Mouse (Mus musculus) heart, postnatal 10 days (tissue): ENCODE results near the gene Acer1. TPM values are rescaled to one million over a fixed set of nuclear protein-coding genes. Genes with fewer than 3 reads are reported as not detected.

Source experiments
- DNase-seq, 2 experiments: peaks; one replicate each; pipeline ENCODE4 v3.0.0; 2021
- intact Hi-C: fragments of 180-260 bp; cut with DNase I; formaldehyde crosslinking; loops from one replicate; pipeline ENCODE4 v1.15.1; 2025
- total RNA-seq, 2 experiments: library from RNA; stranded (reverse); gene quantifications; 2 replicates each; pipeline ENCODE4 v1.2.3; 2021

Gene Acer1
- total RNA-seq, 2 experiments from 2014 or later: not detected

- DNase-seq: no peak
- intact Hi-C loops: no loop called here
Observed at GRCm38 (mm10) chr17:56906166-56906565, 75.8 kb downstream of the Acer1 start.

Other genes starting within 250 kb of the Acer1 start
- gene Nrtn, start 224.6 kb downstream of the Acer1 start, total RNA-seq: 10 to 100 TPM; 19.0 to 21.0 TPM
- 10 to 100 TPM; 21.0 to 23.0 TPM for gene Dus3l, start 217.4 kb downstream of the Acer1 start, total RNA-seq
- gene Prr22, start 211.9 kb downstream of the Acer1 start, total RNA-seq: under 1 TPM; 0.27 to 0.43 TPM
- gene Rfx2, start 151.1 kb downstream of the Acer1 start, total RNA-seq: 10 to 100 TPM in 1 of 2 experiments, 1 to 10 TPM in 1; 6.5 to 10.5 TPM
- gene Acsbg2, start 107.7 kb downstream of the Acer1 start, total RNA-seq: not detected
- under 1 TPM; 0.10 to 0.12 TPM for gene 1700061G19Rik, start 106.6 kb downstream of the Acer1 start, total RNA-seq
- gene Mllt1, start 46.7 kb downstream of the Acer1 start, total RNA-seq: 10 to 100 TPM; 28.3 to 30.8 TPM
- 10 to 100 TPM; 60.1 to 60.6 TPM for gene Clpp, start 8.2 kb upstream of the Acer1 start, total RNA-seq
- gene Alkbh7, start 15.2 kb upstream of the Acer1 start, total RNA-seq: 10 to 100 TPM; 46.7 to 50.4 TPM
- not detected for gene Pspn, start 17.9 kb upstream of the Acer1 start, total RNA-seq
- gene Gtf2f1, start 29.2 kb upstream of the Acer1 start, total RNA-seq: 10 to 100 TPM; 29.0 to 30.0 TPM
- gene Gm17949, start 29.3 kb upstream of the Acer1 start, total RNA-seq: not detected
- 10 to 100 TPM; 81.4 to 83.4 TPM for gene Khsrp, start 49.4 kb upstream of the Acer1 start, total RNA-seq
- gene Slc25a41, start 59.5 kb upstream of the Acer1 start, total RNA-seq: not detected
- under 1 TPM; 0.35 to 0.57 TPM for gene Crb3, start 77.0 kb upstream of the Acer1 start, total RNA-seq
- 10 to 100 TPM; 75.0 to 86.6 TPM for gene Slc25a23, start 77.7 kb upstream of the Acer1 start, total RNA-seq
- gene Dennd1c, start 96.4 kb upstream of the Acer1 start, total RNA-seq: 1 to 10 TPM; 1.3 to 2.3 TPM
- 1 to 10 TPM; 7.0 to 7.4 TPM for gene Tubb4a, start 105.7 kb upstream of the Acer1 start, total RNA-seq
- gene Tnfsf9, start 123.2 kb upstream of the Acer1 start, total RNA-seq: under 1 TPM; 0.67 to 0.79 TPM
- gene Cd70, start 167.7 kb upstream of the Acer1 start, total RNA-seq: not detected
- gene Tnfsf14, start 212.1 kb upstream of the Acer1 start, total RNA-seq: not detected
- gene C3, start 246.0 kb upstream of the Acer1 start, total RNA-seq: 10 to 100 TPM; 42.3 to 66.3 TPM